Mouse (Mus musculus): ENCODE results near the gene Sytl2. TPM values are rescaled to one million over a fixed set of nuclear protein-coding genes. Genes with fewer than 3 reads are reported as not detected.

The Sytl2 gene
- total and polyA plus RNA-seq, 3 experiments, result 0.49 TPM; not detected in 2

- Histone ChIP-seq H3K27me3 (ENCODE audit: insufficient read depth, low read length) (0 out of 2 replicates have a peak, but pooled peaks cover 2% of the 10 kb centered on the region), H3K4me1 (ENCODE audit: insufficient read depth, low read depth, low read length) (no peaks in the 10 kb centered on the region)
Observed at GRCm38 (mm10) chr7:90370071-90370851, 68.2 kb downstream of the Sytl2 start.

GRCm38 (mm10) chr7:90372804-90373203 is 70.8 kb downstream of the Sytl2 start:
- no peak overlapping the region for H3K4me3 ChIP-seq (ENCODE audit: low read depth, low read length)
- no peaks in the 10 kb centered on the region for H3K27me3 ChIP-seq (ENCODE audit: insufficient read depth, low read length)
- TF ChIP-seq TAL1 (conservative IDR thresholded peaks at IDR 0.05; ENCODE audit: low read depth, low read length), result no peak
- DNase-seq (ENCODE audit: low spot score) (no peak), ATAC-seq (ENCODE audit: extremely low read depth, insufficient number of reproducible peaks, low FRiP score, poor library complexity, severe bottlenecking) (no peak)
- H3K4me1 ChIP-seq (ENCODE audit: insufficient read depth, low read depth, low read length), result no peaks in the 10 kb centered on the region
- no peaks in the 10 kb centered on the region for H3K9me3 ChIP-seq (replicated peaks)
- no peaks in the 10 kb centered on the region for H3K36me3 ChIP-seq (replicated peaks)

More at GRCm38 (mm10) chr7:90370071-90370851, 68.2 kb downstream of the Sytl2 start:
- Histone ChIP-seq H3K4me3 (ENCODE audit: low read depth, low read length) (no peak overlapping the region), H3K36me3 (replicated peaks) (no peaks in the 10 kb centered on the region), H3K9me3 (replicated peaks) (no peaks in the 10 kb centered on the region)
- TF ChIP-seq GATA1 (IDR thresholded peaks at IDR 0.05; ENCODE audit: borderline replicate concordance, low read length), result no peak
- TF ChIP-seq GATA2 (IDR thresholded peaks at IDR 0.05; ENCODE audit: borderline replicate concordance, low read depth, low read length), result no peak
- TF ChIP-seq CTCF (IDR thresholded peaks at IDR 0.05; ENCODE audit: low read depth, low read length), result no peak
- no peak for TF ChIP-seq TAL1 (conservative IDR thresholded peaks at IDR 0.05; ENCODE audit: low read depth, low read length)
- no peak for TF ChIP-seq POLR2AphosphoS5 (IDR thresholded peaks at IDR 0.05; ENCODE audit: insufficient replicate concordance, low read depth, low read length)
- no peak for ATAC-seq (ENCODE audit: extremely low read depth, insufficient number of reproducible peaks, low FRiP score, poor library complexity, severe bottlenecking)
- no peak for DNase-seq (ENCODE audit: low spot score)

GRCm38 (mm10) chr7:90384411-90384810 is 82.4 kb downstream of the Sytl2 start:
- peaks cover 7% of the 10 kb centered on the region for H3K27me3 ChIP-seq (ENCODE audit: insufficient read depth, low read length)
- no peaks in the 10 kb centered on the region for H3K9me3 ChIP-seq (replicated peaks)
- ATAC-seq (ENCODE audit: extremely low read depth, insufficient number of reproducible peaks, low FRiP score, poor library complexity, severe bottlenecking) (no peak), DNase-seq (ENCODE audit: low spot score) (no peak)
- H3K4me3 ChIP-seq (ENCODE audit: low read depth, low read length), result no peak overlapping the region
- H3K36me3 ChIP-seq (replicated peaks), result no peaks in the 10 kb centered on the region
- TF ChIP-seq GATA1 (IDR thresholded peaks at IDR 0.05; ENCODE audit: borderline replicate concordance, low read length) (no peak), GATA2 (IDR thresholded peaks at IDR 0.05; ENCODE audit: borderline replicate concordance, low read depth, low read length) (no peak), CTCF (IDR thresholded peaks at IDR 0.05; ENCODE audit: low read depth, low read length) (no peak), TAL1 (conservative IDR thresholded peaks at IDR 0.05; ENCODE audit: low read depth, low read length) (no peak), POLR2AphosphoS5 (IDR thresholded peaks at IDR 0.05; ENCODE audit: insufficient replicate concordance, low read depth, low read length) (no peak)
- no peaks in the 10 kb centered on the region for H3K4me1 ChIP-seq (ENCODE audit: insufficient read depth, low read depth, low read length)

GRCm38 (mm10) chr7:90386885-90387459 is 84.9 kb downstream of the Sytl2 start:
- Histone ChIP-seq H3K36me3 (replicated peaks) (no peaks in the 10 kb centered on the region), H3K9me3 (replicated peaks) (no peaks in the 10 kb centered on the region), H3K27me3 (ENCODE audit: insufficient read depth, low read length) (peaks cover 10% of the 10 kb centered on the region), H3K4me3 (ENCODE audit: low read depth, low read length) (no peak overlapping the region), H3K4me1 (ENCODE audit: insufficient read depth, low read depth, low read length) (no peaks in the 10 kb centered on the region)
- ATAC-seq (ENCODE audit: extremely low read depth, insufficient number of reproducible peaks, low FRiP score, poor library complexity, severe bottlenecking), result no peak
- DNase-seq (ENCODE audit: low spot score), result no peak
- TF ChIP-seq GATA1 (IDR thresholded peaks at IDR 0.05; ENCODE audit: borderline replicate concordance, low read length) (no peak), POLR2AphosphoS5 (IDR thresholded peaks at IDR 0.05; ENCODE audit: insufficient replicate concordance, low read depth, low read length) (no peak), GATA2 (IDR thresholded peaks at IDR 0.05; ENCODE audit: borderline replicate concordance, low read depth, low read length) (no peak), TAL1 (conservative IDR thresholded peaks at IDR 0.05; ENCODE audit: low read depth, low read length) (no peak), CTCF (IDR thresholded peaks at IDR 0.05; ENCODE audit: low read depth, low read length) (no peak)

- no peak for TF ChIP-seq POLR2AphosphoS5 (IDR thresholded peaks at IDR 0.05; ENCODE audit: insufficient replicate concordance, low read depth, low read length)
- TF ChIP-seq GATA1 (IDR thresholded peaks at IDR 0.05; ENCODE audit: borderline replicate concordance, low read length), result no peak
- TF ChIP-seq TAL1 (conservative IDR thresholded peaks at IDR 0.05; ENCODE audit: low read depth, low read length), result no peak
- TF ChIP-seq CTCF (IDR thresholded peaks at IDR 0.05; ENCODE audit: low read depth, low read length), result no peak
- no peak for TF ChIP-seq GATA2 (IDR thresholded peaks at IDR 0.05; ENCODE audit: borderline replicate concordance, low read depth, low read length)
- DNase-seq (ENCODE audit: low spot score) (no peak), ATAC-seq (ENCODE audit: extremely low read depth, insufficient number of reproducible peaks, low FRiP score, poor library complexity, severe bottlenecking) (no peak)
- H3K36me3 ChIP-seq (replicated peaks), result no peaks in the 10 kb centered on the region
- no peaks in the 10 kb centered on the region for H3K9me3 ChIP-seq (replicated peaks)
- H3K4me1 ChIP-seq (ENCODE audit: insufficient read depth, low read depth, low read length), result no peaks in the 10 kb centered on the region
- peaks cover 10% of the 10 kb centered on the region for H3K27me3 ChIP-seq (ENCODE audit: insufficient read depth, low read length)
- H3K4me3 ChIP-seq (ENCODE audit: low read depth, low read length), result no peak overlapping the region
Observed at GRCm38 (mm10) chr7:90389765-90390164, 87.7 kb downstream of the Sytl2 start.

- DNase-seq (ENCODE audit: low spot score) (no peak), ATAC-seq (ENCODE audit: extremely low read depth, insufficient number of reproducible peaks, low FRiP score, poor library complexity, severe bottlenecking) (no peak)
- Histone ChIP-seq H3K4me1 (ENCODE audit: insufficient read depth, low read depth, low read length) (no peaks in the 10 kb centered on the region), H3K36me3 (replicated peaks) (no peaks in the 10 kb centered on the region), H3K4me3 (ENCODE audit: low read depth, low read length) (no peak overlapping the region), H3K9me3 (replicated peaks) (no peaks in the 10 kb centered on the region), H3K27me3 (ENCODE audit: insufficient read depth, low read length) (0 out of 2 replicates have a peak, but pooled peaks cover 3% of the 10 kb centered on the region)
- TF ChIP-seq CTCF (IDR thresholded peaks at IDR 0.05; ENCODE audit: low read depth, low read length) (no peak), GATA2 (IDR thresholded peaks at IDR 0.05; ENCODE audit: borderline replicate concordance, low read depth, low read length) (no peak), TAL1 (conservative IDR thresholded peaks at IDR 0.05; ENCODE audit: low read depth, low read length) (no peak), GATA1 (IDR thresholded peaks at IDR 0.05; ENCODE audit: borderline replicate concordance, low read length) (no peak), POLR2AphosphoS5 (IDR thresholded peaks at IDR 0.05; ENCODE audit: insufficient replicate concordance, low read depth, low read length) (no peak)
Observed at GRCm38 (mm10) chr7:90395073-90395472, 93.0 kb downstream of the Sytl2 start.
